ENCODE assay signal across 20 mouse cellular contexts in the genomic region with DNA sequence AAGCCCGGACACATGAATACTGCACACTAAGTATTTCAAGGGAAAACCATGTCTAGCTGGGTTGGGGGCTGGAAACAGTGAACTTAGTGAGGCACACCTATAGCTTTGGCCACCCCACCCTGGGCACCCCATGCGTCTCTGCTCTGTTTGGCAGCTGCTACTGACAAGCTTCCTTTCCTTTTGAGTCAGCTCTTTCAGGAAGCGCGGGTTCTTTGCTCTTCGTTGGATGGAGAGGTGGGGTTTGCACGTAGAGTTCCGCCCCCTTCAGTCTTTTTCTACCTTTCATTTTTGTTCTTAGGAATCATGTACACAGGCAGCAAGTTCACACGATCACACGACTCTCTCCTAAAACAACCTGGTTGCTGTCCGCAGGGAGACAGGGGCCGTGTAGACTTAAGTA. TPM values are rescaled to one million over a fixed set of nuclear protein-coding genes. Genes with fewer than 3 reads are reported as not detected.
DNase-seq lines count a peak whose midpoint lies in the region; ATAC-seq and TF ChIP-seq lines count a peak whose summit lies in the region.
"Had no signal": no experiment of that assay in that cellular context is flagged by ENCODE, and none has a peak within 500 bp of the region (broad histone marks: within the 10 kb centered on the region; RNA-seq: fewer than 3 reads in every experiment).

No protein-coding gene starts in this region.

- H3K4me1 ChIP-seq in stomach, embryonic 15.5 days = peaks cover 22% of the 10 kb centered on the region

- peak; percentile 70 for DNase-seq in heart, adult 11 months
- no peak for DNase-seq in heart, postnatal 4 days
- DNase-seq in CD4-positive, CD25-positive, alpha-beta regulatory T cell, adult 2 months (ENCODE audit: low read depth, low spot score) = peak; percentile 63
- DNase-seq in induced T-regulatory cell, adult 2 months (ENCODE audit: low read depth) = peak; percentile 89
- DNase-seq in layer of hippocampus, adult 2 months (ENCODE audit: low spot score in 2 of 2) = no peak
- DNase-seq in natural killer cell, adult 2 months (ENCODE audit: low spot score in 2 of 2) = no peak
- DNase-seq in heart, postnatal 14 days = no peak
- DNase-seq: adrenal gland, postnatal 10 days; cerebellum, adult 11-12 months; cerebellum, adult 9-10 months; forebrain, postnatal 0 days; gastrocnemius, postnatal 14 days; heart, postnatal 36 days; kidney, adult 2 months had no signal

- intact Hi-C loops in heart, postnatal 14 days (cut with DNase I) = no loop called here

- H3K4me2 ChIP-seq in stomach, embryonic 15.5 days = peak overlapping the region; percentile 13; the same call in 1 of the 2 replicates
- H3K4me2 ChIP-seq: forebrain, embryonic 13.5 days; heart, embryonic 12.5 days; hindbrain, embryonic 13.5 days had no signal

- H3K27me3 ChIP-seq in stomach, embryonic 15.5 days (replicated peaks) = no peaks in the 10 kb centered on the region
- H3K27me3 ChIP-seq: forebrain, embryonic 13.5 days; heart, embryonic 12.5 days; hindbrain, embryonic 13.5 days had no signal

- TF ChIP-seq CTCF in layer of hippocampus, adult 2 months (conservative IDR thresholded peaks at IDR 0.05) = no peak

- no peak overlapping the region for H3K9ac ChIP-seq in stomach, embryonic 15.5 days
- H3K9ac ChIP-seq: forebrain, embryonic 13.5 days; forebrain, postnatal 0 days; heart, embryonic 12.5 days; hindbrain, embryonic 13.5 days had no signal

- 65% methylated on average over 11 of the region's 11 CpGs for WGBS in stomach, embryonic 15.5 days

- no peak overlapping the region for H3K27ac ChIP-seq in stomach, embryonic 15.5 days
- no peak overlapping the region for H3K27ac ChIP-seq in layer of hippocampus, adult 2 months
- H3K27ac ChIP-seq: forebrain, embryonic 13.5 days; hindbrain, embryonic 13.5 days; hindbrain, postnatal 0 days had no signal

- no peaks in the 10 kb centered on the region for H3K9me3 ChIP-seq in stomach, embryonic 15.5 days
- H3K9me3 ChIP-seq: forebrain, embryonic 13.5 days; heart, embryonic 12.5 days; hindbrain, embryonic 13.5 days had no signal

- no peaks in the 10 kb centered on the region for H3K36me3 ChIP-seq in stomach, embryonic 15.5 days
- H3K36me3 ChIP-seq: heart, embryonic 12.5 days; hindbrain, embryonic 13.5 days had no signal

- H3K4me3 ChIP-seq in stomach, embryonic 15.5 days (replicated peaks) = no peak overlapping the region
- H3K4me3 ChIP-seq in layer of hippocampus, adult 2 months = no peak overlapping the region
- H3K4me3 ChIP-seq: forebrain, embryonic 13.5 days; heart, embryonic 12.5 days; hindbrain, embryonic 13.5 days had no signal

- ATAC-seq in stomach, embryonic 15.5 days (ENCODE audit: insufficient read depth, low FRiP score, low read depth) = no peak
- ATAC-seq: forebrain, embryonic 13.5 days; forebrain, postnatal 0 days; hindbrain, postnatal 0 days; intestine, embryonic 16.5 days had no signal

RNA-seq across cellular contexts. Expression of a gene that starts 14.2 kb away (rescaled TPM):
- total RNA-seq in heart, postnatal 4 days (2021) = 10 to 100 TPM; 12.6 to 14.6 TPM
- 15.8 and 17.0 TPM in 2 replicates for polyA plus RNA-seq in stomach, embryonic 15.5 days (2015; fragmentation: Nextera tagmentation; extraction: Ambion mirVana)
- total RNA-seq in layer of hippocampus, adult 2 months (2021) = 10 to 100 TPM in 1 of 2 experiments, 1 to 10 TPM in 1; 9.7 to 13.4 TPM
- total RNA-seq in heart, postnatal 14 days (2021) = 10 to 100 TPM in 1 of 2 experiments, 1 to 10 TPM in 1; 8.5 to 10.7 TPM

Comparison
In these comparisons a context has a peak if more than half of its experiments do, and no peak if none do; other contexts are left out.
1. DNase-seq: peak in heart, adult 11 months (single experiment), CD4-positive, CD25-positive, alpha-beta regulatory T cell, adult 2 months (single experiment) and induced T-regulatory cell, adult 2 months (single experiment); none in heart, postnatal 4 days (single experiment), layer of hippocampus, adult 2 months (0 of 2), natural killer cell, adult 2 months (0 of 2) and heart, postnatal 14 days (0 of 2).